Mouse (Mus musculus): Measurements from ENCODE around the gene Klhl2. TPM values are rescaled to one million over a fixed set of nuclear protein-coding genes. Genes with fewer than 3 reads are reported as not detected.

Klhl2 gene
- polyA plus RNA-seq, 1 experiment from 2014 or later = 20.7 TPM

- no peak overlapping the region for H3K27ac ChIP-seq
- H3K36me3 ChIP-seq = peaks cover 20% of the 10 kb centered on the region
- no peaks in the 10 kb centered on the region for H3K27me3 ChIP-seq
- H3K4me1 ChIP-seq (replicated peaks) = no peaks in the 10 kb centered on the region
- no peak overlapping the region for H3K4me2 ChIP-seq (replicated peaks)
- no peak overlapping the region for H3K4me3 ChIP-seq (replicated peaks)
- H3K9ac ChIP-seq (replicated peaks) = no peak overlapping the region
- 78% methylated on average over 8 of the region's 8 CpGs for WGBS
- H3K9me3 ChIP-seq = no peaks in the 10 kb centered on the region
- 0 out of 2 replicates have a peak, but pooled peaks have one; percentile 25 for ATAC-seq
Observed at GRCm38 (mm10) chr8:64761430-64761829, 88.4 kb downstream of the Klhl2 start.

DNA sequence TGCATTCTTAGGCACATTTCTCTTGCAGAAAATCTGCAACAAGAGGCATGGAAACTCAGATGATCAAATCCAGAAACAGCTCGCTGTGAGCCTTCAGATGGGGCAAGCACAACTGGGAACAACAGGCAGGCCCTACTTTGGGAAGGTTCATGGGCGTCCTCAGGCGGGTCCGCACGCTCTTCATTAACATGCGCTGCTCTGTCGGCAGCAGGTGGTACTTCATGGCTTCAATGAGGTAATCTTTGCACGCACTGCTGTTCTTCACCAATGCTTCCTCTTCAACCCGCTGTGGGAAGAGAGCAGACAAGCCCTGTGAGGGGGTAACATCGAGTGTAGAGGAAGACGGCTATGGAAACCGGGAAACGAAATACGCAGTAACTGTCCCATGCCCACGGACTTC lies 91.9 kb downstream of the Klhl2 start:
- Histone ChIP-seq H3K9me3 (no peaks in the 10 kb centered on the region), H3K4me2 (replicated peaks) (no peak overlapping the region), H3K27ac (no peak overlapping the region), H3K9ac (replicated peaks) (no peak overlapping the region), H3K4me3 (replicated peaks) (no peak overlapping the region), H3K27me3 (no peaks in the 10 kb centered on the region), H3K36me3 (peaks cover 39% of the 10 kb centered on the region), H3K4me1 (replicated peaks) (no peaks in the 10 kb centered on the region)
- 92% methylated on average over 15 of the region's 15 CpGs for WGBS
- ATAC-seq = no peak

DNA sequence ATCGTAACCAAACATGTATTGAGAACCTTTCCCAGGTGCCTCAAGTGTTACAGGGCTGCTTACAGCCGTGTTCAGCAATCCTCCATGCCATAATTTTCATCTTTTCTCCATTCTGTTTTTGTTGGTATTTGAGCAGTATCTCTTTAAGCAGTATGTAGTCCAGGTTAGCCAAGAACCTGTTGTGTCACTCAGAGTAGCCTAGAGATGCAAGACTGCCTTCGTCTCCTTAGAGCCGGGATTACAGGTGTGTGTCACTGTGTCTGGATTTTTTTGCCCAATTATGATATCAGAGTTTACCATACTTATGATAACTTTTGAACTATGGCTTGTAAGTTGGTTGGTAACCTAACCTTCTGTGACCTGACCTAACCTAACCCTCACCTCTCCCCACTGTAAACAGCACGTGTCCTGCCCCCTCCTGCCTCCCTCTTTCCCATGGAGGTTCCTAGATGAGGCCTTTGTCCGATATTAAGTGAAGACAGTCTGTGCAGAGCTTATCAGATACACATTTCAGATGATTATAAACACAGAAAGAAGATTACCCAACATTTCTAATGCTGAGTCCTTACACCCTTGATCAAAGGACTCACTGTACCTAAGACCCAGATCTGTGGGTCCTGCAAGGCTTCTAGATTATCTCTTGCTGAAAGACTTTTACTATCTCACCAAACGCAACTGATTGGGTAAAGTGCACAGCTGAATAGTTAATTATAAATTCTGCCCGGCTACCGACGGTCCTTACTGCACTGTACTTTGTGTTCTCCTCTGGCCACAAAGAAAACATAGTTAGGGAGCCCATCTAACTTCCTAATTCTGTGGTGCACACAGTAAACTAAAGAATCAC lies 103.4 kb downstream of the Klhl2 start:
- no peaks in the 10 kb centered on the region for H3K27me3 ChIP-seq
- H3K4me1 ChIP-seq (replicated peaks) = no peaks in the 10 kb centered on the region
- 91% methylated on average over 10 of the region's 10 CpGs for WGBS
- ATAC-seq = no peak
- peaks cover 40% of the 10 kb centered on the region for H3K36me3 ChIP-seq
- H3K4me2 ChIP-seq (replicated peaks) = no peak overlapping the region
- no peak overlapping the region for H3K4me3 ChIP-seq (replicated peaks)
- H3K27ac ChIP-seq = no peak overlapping the region
- no peak overlapping the region for H3K9ac ChIP-seq (replicated peaks)
- H3K9me3 ChIP-seq = no peaks in the 10 kb centered on the region

GRCm38 (mm10) chr8:64740547-64741211 lies 109.1 kb downstream of the Klhl2 start:
- no peak overlapping the region for H3K27ac ChIP-seq
- no peak overlapping the region for H3K4me3 ChIP-seq (replicated peaks)
- no peak for ATAC-seq
- H3K4me2 ChIP-seq (replicated peaks) = no peak overlapping the region
- H3K9me3 ChIP-seq = no peaks in the 10 kb centered on the region
- 94% methylated on average over 13 of the region's 13 CpGs for WGBS
- no peaks in the 10 kb centered on the region for H3K4me1 ChIP-seq (replicated peaks)
- no peak overlapping the region for H3K9ac ChIP-seq (replicated peaks)
- no peaks in the 10 kb centered on the region for H3K27me3 ChIP-seq
- H3K36me3 ChIP-seq = peaks cover 16% of the 10 kb centered on the region

GRCm38 (mm10) chr8:64738916-64739315 lies 110.9 kb downstream of the Klhl2 start:
- Histone ChIP-seq H3K27me3 (no peaks in the 10 kb centered on the region), H3K9me3 (no peaks in the 10 kb centered on the region), H3K36me3 (peaks cover 16% of the 10 kb centered on the region), H3K4me1 (replicated peaks) (peaks cover 7% of the 10 kb centered on the region; the same call in 1 of the 2 replicates), H3K27ac (no peak overlapping the region), H3K9ac (replicated peaks) (no peak overlapping the region), H3K4me3 (replicated peaks) (no peak overlapping the region), H3K4me2 (replicated peaks) (no peak overlapping the region)
- no peak for ATAC-seq
- 85% methylated on average over 1 of the region's 1 CpGs for WGBS

DNA sequence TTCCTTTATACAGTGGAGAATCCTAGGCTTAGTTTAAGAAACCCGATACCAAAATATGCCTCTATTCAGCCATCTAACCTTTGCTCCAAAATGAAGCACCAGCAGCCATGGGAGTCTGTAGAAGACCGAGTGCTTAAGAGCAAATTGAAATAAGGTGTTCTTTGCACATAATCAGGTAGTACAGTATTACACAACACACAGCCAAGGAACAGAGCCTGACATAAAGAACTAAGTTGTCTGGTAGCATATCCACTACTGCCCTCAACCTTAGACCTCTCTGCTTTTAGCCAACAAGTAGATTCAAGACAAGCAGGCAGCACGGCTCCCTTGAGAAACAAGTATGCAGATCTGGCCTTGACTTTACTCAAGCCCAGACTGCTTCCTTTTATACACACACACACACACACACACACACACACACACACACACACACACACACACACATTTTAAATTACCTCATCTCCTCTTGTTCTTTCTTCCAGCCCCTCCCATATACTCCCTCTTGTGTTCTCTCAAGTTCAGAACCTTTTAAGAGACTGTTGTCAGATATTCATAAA lies 113.0 kb downstream of the Klhl2 start:
- no peaks in the 10 kb centered on the region for H3K9me3 ChIP-seq
- H3K4me3 ChIP-seq (replicated peaks) = no peak overlapping the region
- peaks cover 16% of the 10 kb centered on the region for H3K4me1 ChIP-seq (replicated peaks)
- H3K27ac ChIP-seq = no peak overlapping the region
- ATAC-seq = no peak
- no peak overlapping the region for H3K9ac ChIP-seq (replicated peaks)
- peaks cover 9% of the 10 kb centered on the region; the same call in 1 of the 2 replicates for H3K36me3 ChIP-seq
- no peaks in the 10 kb centered on the region for H3K27me3 ChIP-seq
- no peak overlapping the region for H3K4me2 ChIP-seq (replicated peaks)
- 86% methylated on average over 3 of the region's 3 CpGs for WGBS

- Histone ChIP-seq H3K27ac (peak overlapping the region; percentile 56; the same call in 1 of the 2 replicates), H3K36me3 (peaks cover 13% of the 10 kb centered on the region), H3K27me3 (no peaks in the 10 kb centered on the region), H3K4me3 (replicated peaks) (no peak overlapping the region), H3K4me1 (replicated peaks) (peaks cover 32% of the 10 kb centered on the region), H3K9ac (replicated peaks) (0 out of 2 replicates have a peak overlapping the region, but pooled peaks have one; percentile 16), H3K4me2 (replicated peaks) (no peak overlapping the region), H3K9me3 (no peaks in the 10 kb centered on the region)
- 92% methylated on average over 8 of the region's 8 CpGs for WGBS
- no peak for ATAC-seq
Observed at GRCm38 (mm10) chr8:64735161-64735560, 114.7 kb downstream of the Klhl2 start.

DNA sequence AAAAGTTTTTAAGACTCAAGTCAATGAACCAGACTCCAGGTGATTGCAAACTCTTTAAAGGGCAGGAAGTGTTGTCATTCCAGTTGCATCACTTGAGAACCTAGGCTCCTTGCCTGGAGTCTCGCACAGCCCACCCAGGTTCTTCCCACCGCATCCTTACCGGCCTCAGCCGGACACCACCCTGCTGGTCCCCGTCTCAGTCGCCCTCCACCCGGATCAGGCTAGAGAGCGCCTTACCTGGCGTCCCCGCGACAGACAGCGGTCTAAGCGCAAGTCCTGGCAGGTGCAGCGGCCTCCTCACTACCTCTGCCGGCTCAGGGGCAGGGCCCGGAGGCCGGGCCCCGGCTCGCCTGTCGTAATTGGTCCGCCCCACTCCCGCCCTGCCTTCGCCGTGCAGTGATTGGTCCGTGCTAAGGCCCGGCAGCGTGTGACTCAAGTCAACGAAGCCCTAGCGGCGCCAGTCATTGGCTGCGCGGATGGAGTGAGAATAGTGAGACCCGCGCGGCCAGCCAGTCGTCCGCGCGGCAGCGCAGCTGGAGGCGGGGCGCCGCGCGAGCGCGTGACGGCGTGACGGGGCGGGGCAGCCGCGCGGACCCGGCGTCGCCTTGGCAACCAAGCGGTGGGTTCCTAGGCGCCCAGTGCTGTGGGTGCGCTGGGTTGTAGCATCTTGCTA lies 116.4 kb downstream of the Klhl2 start, which contains the start of gene Msmo1:
Msmo1 (minus strand) TSS at position 522 of the 673 bp plus-strand sequence.
- ATAC-seq = peak; percentile 100
- WGBS = under 1% methylated on average over 60 of the region's 60 CpGs
- peaks cover 50% of the 10 kb centered on the region for H3K4me1 ChIP-seq (replicated peaks)

DNA sequence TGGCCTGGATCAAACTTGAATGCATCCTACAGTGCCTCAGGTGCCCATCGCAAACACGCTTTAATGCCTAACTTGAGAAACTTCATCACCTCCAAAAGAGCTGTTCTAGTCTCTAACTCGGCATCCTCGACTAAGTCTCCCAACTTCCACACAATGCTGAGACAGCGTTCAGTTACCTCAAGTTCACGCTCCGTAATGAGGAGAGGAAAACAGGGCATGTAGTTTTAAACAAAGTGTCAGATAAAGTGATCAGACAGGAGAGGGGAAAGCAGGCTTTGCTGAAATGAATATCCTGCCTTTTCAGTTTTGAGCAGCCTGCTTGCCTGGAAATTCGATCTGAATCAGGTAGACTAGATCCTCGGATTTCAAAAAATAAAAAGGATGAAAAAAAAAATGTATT lies 117.2 kb downstream of the Klhl2 start:
- peaks cover 56% of the 10 kb centered on the region for H3K4me1 ChIP-seq (replicated peaks)
- H3K36me3 ChIP-seq = peaks cover 25% of the 10 kb centered on the region
- no peaks in the 10 kb centered on the region for H3K27me3 ChIP-seq
- H3K9me3 ChIP-seq = no peaks in the 10 kb centered on the region
- H3K4me3 ChIP-seq (replicated peaks) = peak overlapping the region; percentile 83
- 9% methylated on average over 9 of the region's 9 CpGs for WGBS
- H3K27ac ChIP-seq = peak overlapping the region; percentile 81
- ATAC-seq = no peak
- peak overlapping the region; percentile 66 for H3K4me2 ChIP-seq (replicated peaks)
- peak overlapping the region; percentile 82 for H3K9ac ChIP-seq (replicated peaks)

More for the DNA sequence above, 116.4 kb downstream of the Klhl2 start, which contains the start of gene Msmo1:
- H3K4me3 ChIP-seq (replicated peaks) = peak within 1 kb of the TSS; percentile 83
- peaks cover 26% of the 10 kb centered on the region for H3K36me3 ChIP-seq
- H3K27me3 ChIP-seq = no peaks in the 10 kb centered on the region
- peak within 1 kb of the TSS; percentile 66 for H3K4me2 ChIP-seq (replicated peaks)
- peak within 1 kb of the TSS; percentile 81 for H3K27ac ChIP-seq
- H3K9me3 ChIP-seq = no peaks in the 10 kb centered on the region
- H3K9ac ChIP-seq (replicated peaks) = peak within 1 kb of the TSS; percentile 82

- 86% methylated on average over 7 of the region's 7 CpGs for WGBS
- Histone ChIP-seq H3K27me3 (no peaks in the 10 kb centered on the region), H3K4me3 (replicated peaks) (no peak overlapping the region), H3K4me2 (replicated peaks) (no peak overlapping the region), H3K36me3 (peaks cover 62% of the 10 kb centered on the region), H3K27ac (no peak overlapping the region), H3K9me3 (no peaks in the 10 kb centered on the region), H3K9ac (replicated peaks) (no peak overlapping the region), H3K4me1 (replicated peaks) (peaks cover 71% of the 10 kb centered on the region)
- no peak for ATAC-seq
Observed at GRCm38 (mm10) chr8:64728156-64728555, 121.7 kb downstream of the Klhl2 start.

GRCm38 (mm10) chr8:64726190-64726695 lies 123.6 kb downstream of the Klhl2 start:
- Histone ChIP-seq H3K9me3 (no peaks in the 10 kb centered on the region), H3K4me3 (replicated peaks) (no peak overlapping the region), H3K4me1 (replicated peaks) (peaks cover 56% of the 10 kb centered on the region), H3K4me2 (replicated peaks) (no peak overlapping the region), H3K27ac (no peak overlapping the region), H3K27me3 (no peaks in the 10 kb centered on the region), H3K9ac (replicated peaks) (no peak overlapping the region), H3K36me3 (peaks cover 73% of the 10 kb centered on the region)
- ATAC-seq = no peak
- WGBS = 95% methylated on average over 4 of the region's 4 CpGs

All from midbrain, embryonic 13.5 days (tissue).